Mouse (Mus musculus): ENCODE measurements around the gene Ccer1. TPM values are rescaled to one million over a fixed set of nuclear protein-coding genes. Genes with fewer than 3 reads are reported as not detected.

Ccer1 gene
- polyA plus RNA-seq, 1 experiment = 233 TPM

DNA sequence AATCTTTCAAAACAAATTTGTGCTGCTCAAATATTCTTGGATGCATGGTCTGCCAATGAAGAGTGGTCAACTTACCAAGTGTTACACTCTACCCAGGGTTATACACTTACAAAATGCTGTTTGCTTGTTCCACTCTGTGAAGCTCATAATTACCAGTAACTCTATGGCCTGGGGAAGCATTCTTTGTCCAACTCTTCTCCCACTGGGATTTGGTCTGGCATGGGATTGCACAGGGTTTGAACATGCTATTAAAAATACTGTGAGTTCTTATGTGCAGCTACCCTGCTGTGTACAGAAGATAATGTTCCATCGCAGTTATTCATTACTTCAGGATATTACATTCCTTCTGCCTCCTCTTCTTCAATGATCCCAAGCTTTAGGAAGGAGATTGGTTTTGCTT is 5.7 kb upstream of the Ccer1 start:
- TF ChIP-seq POLR2A (IDR thresholded peaks at IDR 0.05; ENCODE audit: control insufficient read depth, low read depth, low read length) = no peak
- TF ChIP-seq CTCF (IDR thresholded peaks at IDR 0.05; ENCODE audit: control insufficient read depth, insufficient read depth, insufficient replicate concordance, low read depth, low read length) = no peak
- H3K36me3 ChIP-seq (ENCODE audit: control insufficient read depth, insufficient read depth, low read length) = no peaks in the 10 kb centered on the region
- H3K4me1 ChIP-seq (ENCODE audit: control insufficient read depth, insufficient read depth, low read length) = no peaks in the 10 kb centered on the region
- no peaks in the 10 kb centered on the region for H3K27me3 ChIP-seq (ENCODE audit: control insufficient read depth, insufficient read depth, low read length)
- no peak overlapping the region for H3K4me3 ChIP-seq (ENCODE audit: control insufficient read depth, low read depth, low read length)
- H3K27ac ChIP-seq (ENCODE audit: control insufficient read depth, insufficient read depth, low read depth, low read length) = no peak overlapping the region

DNA sequence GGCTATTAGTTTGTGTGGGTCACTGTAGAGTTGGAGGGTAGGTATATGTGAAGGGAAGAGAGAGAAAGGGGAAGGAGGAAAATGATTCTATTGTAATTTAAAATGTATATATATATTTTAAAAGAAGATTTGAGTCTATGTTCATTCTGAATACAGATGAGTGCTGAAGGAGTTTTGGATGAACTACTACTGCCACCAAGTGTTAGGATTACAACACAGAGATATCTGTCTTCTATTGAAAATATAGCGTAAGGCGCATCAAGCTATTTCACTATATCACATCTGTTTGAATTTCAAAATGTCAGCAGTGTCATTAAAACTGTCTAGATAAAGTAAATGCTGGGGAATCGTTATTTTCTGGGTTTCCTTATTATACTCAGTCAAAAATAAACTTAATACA is 3.4 kb upstream of the Ccer1 start:
- TF ChIP-seq CTCF (IDR thresholded peaks at IDR 0.05; ENCODE audit: control insufficient read depth, insufficient read depth, insufficient replicate concordance, low read depth, low read length) = no peak
- TF ChIP-seq POLR2A (IDR thresholded peaks at IDR 0.05; ENCODE audit: control insufficient read depth, low read depth, low read length) = no peak
- Histone ChIP-seq H3K36me3 (ENCODE audit: control insufficient read depth, insufficient read depth, low read length) (no peaks in the 10 kb centered on the region), H3K27me3 (ENCODE audit: control insufficient read depth, insufficient read depth, low read length) (no peaks in the 10 kb centered on the region), H3K4me3 (ENCODE audit: control insufficient read depth, low read depth, low read length) (no peak overlapping the region), H3K4me1 (ENCODE audit: control insufficient read depth, insufficient read depth, low read length) (peaks cover 6% of the 10 kb centered on the region), H3K27ac (ENCODE audit: control insufficient read depth, insufficient read depth, low read depth, low read length) (no peak overlapping the region)

GRCm38 (mm10) chr10:97693398-97694135 is 708 bp downstream of the Ccer1 start:
- Histone ChIP-seq H3K27me3 (ENCODE audit: control insufficient read depth, insufficient read depth, low read length) (no peaks in the 10 kb centered on the region), H3K4me1 (ENCODE audit: control insufficient read depth, insufficient read depth, low read length) (peaks cover 6% of the 10 kb centered on the region), H3K27ac (ENCODE audit: control insufficient read depth, insufficient read depth, low read depth, low read length) (peak overlapping the region; percentile 73), H3K36me3 (ENCODE audit: control insufficient read depth, insufficient read depth, low read length) (no peaks in the 10 kb centered on the region), H3K4me3 (ENCODE audit: control insufficient read depth, low read depth, low read length) (peak overlapping the region; percentile 85)
- TF ChIP-seq CTCF (IDR thresholded peaks at IDR 0.05; ENCODE audit: control insufficient read depth, insufficient read depth, insufficient replicate concordance, low read depth, low read length) = no peak
- TF ChIP-seq POLR2A (IDR thresholded peaks at IDR 0.05; ENCODE audit: control insufficient read depth, low read depth, low read length) = no peak

GRCm38 (mm10) chr10:97702321-97702720 is 9.5 kb downstream of the Ccer1 start:
- Histone ChIP-seq H3K4me3 (ENCODE audit: control insufficient read depth, low read depth, low read length) (no peak overlapping the region), H3K27ac (ENCODE audit: control insufficient read depth, insufficient read depth, low read depth, low read length) (no peak overlapping the region), H3K4me1 (ENCODE audit: control insufficient read depth, insufficient read depth, low read length) (no peaks in the 10 kb centered on the region), H3K36me3 (ENCODE audit: control insufficient read depth, insufficient read depth, low read length) (no peaks in the 10 kb centered on the region), H3K27me3 (ENCODE audit: control insufficient read depth, insufficient read depth, low read length) (no peaks in the 10 kb centered on the region)
- TF ChIP-seq POLR2A (IDR thresholded peaks at IDR 0.05; ENCODE audit: control insufficient read depth, low read depth, low read length) = no peak

GRCm38 (mm10) chr10:97704562-97704961 is 11.7 kb downstream of the Ccer1 start:
- H3K36me3 ChIP-seq (ENCODE audit: control insufficient read depth, insufficient read depth, low read length) = no peaks in the 10 kb centered on the region
- no peak overlapping the region for H3K27ac ChIP-seq (ENCODE audit: control insufficient read depth, insufficient read depth, low read depth, low read length)
- no peak for TF ChIP-seq POLR2A (IDR thresholded peaks at IDR 0.05; ENCODE audit: control insufficient read depth, low read depth, low read length)
- TF ChIP-seq CTCF (IDR thresholded peaks at IDR 0.05; ENCODE audit: control insufficient read depth, insufficient read depth, insufficient replicate concordance, low read depth, low read length) = no peak
- no peaks in the 10 kb centered on the region for H3K27me3 ChIP-seq (ENCODE audit: control insufficient read depth, insufficient read depth, low read length)
- H3K4me1 ChIP-seq (ENCODE audit: control insufficient read depth, insufficient read depth, low read length) = no peaks in the 10 kb centered on the region
- H3K4me3 ChIP-seq (ENCODE audit: control insufficient read depth, low read depth, low read length) = no peak overlapping the region

DNA sequence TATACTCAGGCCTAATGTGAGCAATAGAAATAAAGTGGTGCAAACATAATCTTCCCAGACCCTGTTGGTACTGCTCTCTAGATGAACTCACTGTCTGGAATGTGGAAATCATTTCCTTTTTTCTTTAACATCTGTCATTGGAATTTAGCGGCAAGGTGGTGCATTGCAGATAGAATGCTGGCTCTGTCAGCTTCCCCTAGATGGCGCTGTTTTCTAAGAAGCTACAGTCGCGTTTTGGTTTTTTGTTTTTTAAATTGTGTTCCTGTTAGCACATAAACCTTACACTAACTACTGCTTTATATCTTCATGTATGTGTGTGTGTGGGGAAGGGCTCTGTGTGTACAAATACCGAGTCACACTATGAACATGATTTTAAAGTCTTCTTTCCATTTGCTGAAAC is 19.8 kb downstream of the Ccer1 start:
- Histone ChIP-seq H3K27me3 (ENCODE audit: control insufficient read depth, insufficient read depth, low read length) (no peaks in the 10 kb centered on the region), H3K4me3 (ENCODE audit: control insufficient read depth, low read depth, low read length) (no peak overlapping the region), H3K36me3 (ENCODE audit: control insufficient read depth, insufficient read depth, low read length) (no peaks in the 10 kb centered on the region), H3K4me1 (ENCODE audit: control insufficient read depth, insufficient read depth, low read length) (no peaks in the 10 kb centered on the region), H3K27ac (ENCODE audit: control insufficient read depth, insufficient read depth, low read depth, low read length) (no peak overlapping the region)
- TF ChIP-seq POLR2A (IDR thresholded peaks at IDR 0.05; ENCODE audit: control insufficient read depth, low read depth, low read length) (no peak), CTCF (IDR thresholded peaks at IDR 0.05; ENCODE audit: control insufficient read depth, insufficient read depth, insufficient replicate concordance, low read depth, low read length) (peak; percentile 16; the same call in 1 of the 2 replicates)

GRCm38 (mm10) chr10:97714584-97714983 is 21.7 kb downstream of the Ccer1 start:
- TF ChIP-seq POLR2A (IDR thresholded peaks at IDR 0.05; ENCODE audit: control insufficient read depth, low read depth, low read length) (peak; percentile 71; the same call in 1 of the 2 replicates), CTCF (IDR thresholded peaks at IDR 0.05; ENCODE audit: control insufficient read depth, insufficient read depth, insufficient replicate concordance, low read depth, low read length) (no peak)
- no peaks in the 10 kb centered on the region for H3K4me1 ChIP-seq (ENCODE audit: control insufficient read depth, insufficient read depth, low read length)
- no peaks in the 10 kb centered on the region for H3K27me3 ChIP-seq (ENCODE audit: control insufficient read depth, insufficient read depth, low read length)
- H3K36me3 ChIP-seq (ENCODE audit: control insufficient read depth, insufficient read depth, low read length) = no peaks in the 10 kb centered on the region
- no peak overlapping the region for H3K27ac ChIP-seq (ENCODE audit: control insufficient read depth, insufficient read depth, low read depth, low read length)
- peak overlapping the region; percentile 79 for H3K4me3 ChIP-seq (ENCODE audit: control insufficient read depth, low read depth, low read length)
